Mouse (Mus musculus) limb, embryonic 13.5 days (tissue): ENCODE results near the gene Coro1c. TPM values are rescaled to one million over a fixed set of nuclear protein-coding genes. Genes with fewer than 3 reads are reported as not detected.

Source experiments
- ATAC-seq: fragments of 200-750 bp; cut with Nextera tagmentation; 2 replicates; pipeline ENCODE4 v1.8.0; 2017; ENCODE audit warnings: low read depth, moderate number of reproducible peaks, moderate TSS enrichment; ENCODE audit not compliant: low FRiP score
- H3K27ac ChIP-seq: fragments of 300-500 bp; sonication (generic); 2 replicates; pipeline ENCODE4 v1.5.1; 2015; ENCODE audit warnings: inconsistent platforms, mild to moderate bottlenecking, moderate library complexity
- H3K27me3 ChIP-seq: fragments of 300-500 bp; sonication (generic); 2 replicates; pipeline ENCODE4 v1.6.1; 2015; ENCODE audit warnings: mild to moderate bottlenecking, inconsistent platforms
- H3K36me3 ChIP-seq: fragments of 300-500 bp; sonication (generic); 2 replicates; pipeline ENCODE4 v1.6.1; 2015; ENCODE audit warnings: inconsistent platforms, mild to moderate bottlenecking, moderate library complexity
- H3K4me1 ChIP-seq: fragments of 300-500 bp; sonication (generic); 2 replicates; pipeline ENCODE4 v1.6.1; 2015; ENCODE audit warnings: inconsistent platforms
- H3K4me2 ChIP-seq: fragments of 300-500 bp; sonication (generic); replicated peaks from 2 replicates; pipeline ENCODE4 v1.6.1; 2015; ENCODE audit warnings: inconsistent platforms, mild to moderate bottlenecking, moderate library complexity
- H3K4me3 ChIP-seq: fragments of 300-500 bp; sonication (generic); 2 replicates; pipeline ENCODE4 v1.5.1; 2015; ENCODE audit warnings: moderate library complexity, mild to moderate bottlenecking, inconsistent platforms
- H3K9ac ChIP-seq: fragments of 300-500 bp; sonication (generic); 2 replicates; pipeline ENCODE4 v1.6.1; 2015; ENCODE audit warnings: mild to moderate bottlenecking, inconsistent platforms
- H3K9me3 ChIP-seq: fragments of 300-500 bp; sonication (generic); 2 replicates; pipeline ENCODE4 v1.6.1; 2016; ENCODE audit warnings: inconsistent platforms
- whole genome bisulfite sequencing: fragments of 180-500 bp; shearing (Covaris S2); methylation state at CpG from one replicate; pipeline ENCODE4 v1.1.7; 2015; 5-methylcytosine and 5-hydroxymethylcytosine counted together
- polyA plus RNA-seq: library from polyadenylated mRNA; unstranded; fragments of >200 nt; fragmentation: Nextera tagmentation; extraction: Ambion mirVana; gene quantifications from 2 replicates; pipeline ENCODE4 v1.2.1, GENCODE M21; 2015

Coro1c gene
- polyA plus RNA-seq: 83.1 and 90.2 TPM in 2 replicates

- Histone ChIP-seq H3K4me2 (peak within 1 kb of the TSS; percentile 87), H3K9me3 (no peaks in the 10 kb centered on the region)
These were observed at the start of gene Coro1c for GRCm38 (mm10) chr5:113908592-113909441. Gene Coro1c, minus strand, starts transcription at chr5:113908758.

DNA sequence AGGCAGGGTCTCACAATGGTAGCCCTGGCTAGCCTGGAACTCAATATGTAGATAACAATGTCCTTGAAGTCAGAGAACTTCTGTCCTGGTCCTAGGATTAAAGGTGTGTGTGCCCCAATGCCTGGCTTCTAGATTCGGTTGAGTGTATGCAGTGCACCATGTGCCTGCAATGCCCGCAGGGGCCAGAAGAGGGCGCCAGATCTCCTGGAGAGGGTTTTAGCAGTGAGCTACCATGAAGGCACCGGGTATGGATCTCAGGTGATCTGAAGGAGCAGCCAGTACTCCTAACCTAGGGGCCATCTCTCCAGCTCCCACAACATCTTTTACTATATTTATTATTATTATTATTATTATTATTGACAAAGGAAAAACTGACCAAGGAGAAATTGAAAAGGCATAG is 48.0 kb upstream of the Coro1c start:
- no peak overlapping the region for H3K4me3 ChIP-seq
- peaks cover 68% of the 10 kb centered on the region for H3K36me3 ChIP-seq
- H3K27me3 ChIP-seq: no peaks in the 10 kb centered on the region
- 7% methylated on average over 4 of the region's 4 CpGs for WGBS
- no peaks in the 10 kb centered on the region for H3K9me3 ChIP-seq
- ATAC-seq: peak; percentile 43
- no peak overlapping the region for H3K27ac ChIP-seq
- peaks cover 14% of the 10 kb centered on the region for H3K4me1 ChIP-seq
- no peak overlapping the region for H3K9ac ChIP-seq
- no peak overlapping the region for H3K4me2 ChIP-seq

More at GRCm38 (mm10) chr5:113908592-113909441, at the start of gene Coro1c:
- Histone ChIP-seq H3K4me1 (peaks cover 24% of the 10 kb centered on the region), H3K36me3 (no peaks in the 10 kb centered on the region), H3K27ac (peak within 1 kb of the TSS; percentile 91), H3K4me3 (peak within 1 kb of the TSS; percentile 97), H3K9ac (peak within 1 kb of the TSS; percentile 88), H3K27me3 (no peaks in the 10 kb centered on the region)
- ATAC-seq: peak; percentile 91
- WGBS: under 1% methylated on average over 59 of the region's 68 CpGs

DNA sequence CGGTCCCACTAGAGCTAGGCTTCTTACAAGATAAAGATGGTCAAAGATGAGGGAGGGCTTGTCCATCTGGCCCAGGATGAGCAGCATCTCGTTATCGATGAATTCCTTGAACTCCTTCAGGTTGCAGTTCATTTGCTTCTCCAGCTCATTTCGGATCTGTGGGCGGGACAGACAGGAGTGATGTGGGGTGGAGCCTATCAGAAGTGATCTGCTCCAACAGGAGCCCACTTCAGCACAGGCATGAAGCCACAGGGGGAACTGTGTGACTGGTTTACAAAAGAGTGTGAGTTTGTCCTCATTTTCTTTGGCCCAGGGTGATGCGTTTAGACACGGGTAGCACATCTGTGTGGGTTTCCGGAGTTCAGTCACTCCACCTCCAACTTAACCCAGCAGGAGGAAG is 47.1 kb upstream of the Coro1c start:
- no peak for ATAC-seq
- Histone ChIP-seq H3K27ac (no peak overlapping the region), H3K4me2 (no peak overlapping the region), H3K9me3 (no peaks in the 10 kb centered on the region), H3K36me3 (peaks cover 68% of the 10 kb centered on the region), H3K4me1 (peaks cover 14% of the 10 kb centered on the region), H3K4me3 (no peak overlapping the region), H3K27me3 (no peaks in the 10 kb centered on the region), H3K9ac (no peak overlapping the region)
- WGBS: 89% methylated on average over 8 of the region's 8 CpGs

GRCm38 (mm10) chr5:113955281-113955680 is 46.7 kb upstream of the Coro1c start:
- Histone ChIP-seq H3K36me3 (peaks cover 68% of the 10 kb centered on the region), H3K4me2 (no peak overlapping the region), H3K4me1 (peaks cover 14% of the 10 kb centered on the region), H3K9ac (no peak overlapping the region), H3K27me3 (no peaks in the 10 kb centered on the region), H3K27ac (no peak overlapping the region), H3K9me3 (no peaks in the 10 kb centered on the region), H3K4me3 (no peak overlapping the region)
- ATAC-seq: no peak
- WGBS: 87% methylated on average over 5 of the region's 5 CpGs

DNA sequence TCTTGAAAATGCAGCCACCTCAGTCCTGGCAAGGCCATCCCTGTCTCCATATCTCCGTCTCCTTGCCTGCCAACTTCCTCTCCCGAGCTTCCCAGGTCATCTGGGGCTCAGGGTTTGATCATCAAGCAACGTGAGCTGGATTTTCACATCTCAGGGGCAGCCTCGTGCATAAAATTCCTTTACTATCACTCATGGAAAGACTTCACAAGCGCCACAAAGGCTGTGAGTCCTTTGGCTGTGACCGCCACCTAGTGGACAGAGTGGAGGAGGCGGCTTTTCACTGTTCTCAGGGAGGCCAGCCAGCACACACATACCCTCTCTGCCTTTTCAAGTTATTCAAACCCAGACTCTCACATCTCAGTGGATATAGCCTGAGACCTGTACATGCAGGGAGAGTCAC is 45.9 kb upstream of the Coro1c start:
- 11% methylated on average over 7 of the region's 7 CpGs for WGBS
- no peak overlapping the region for H3K4me3 ChIP-seq
- peaks cover 77% of the 10 kb centered on the region for H3K36me3 ChIP-seq
- H3K9ac ChIP-seq: no peak overlapping the region
- H3K27ac ChIP-seq: peak overlapping the region; percentile 28; the same call in 1 of the 2 replicates
- no peaks in the 10 kb centered on the region for H3K27me3 ChIP-seq
- no peaks in the 10 kb centered on the region for H3K9me3 ChIP-seq
- peaks cover 10% of the 10 kb centered on the region for H3K4me1 ChIP-seq
- ATAC-seq: no peak; the same call in 1 of the 2 replicates
- H3K4me2 ChIP-seq: no peak overlapping the region

DNA sequence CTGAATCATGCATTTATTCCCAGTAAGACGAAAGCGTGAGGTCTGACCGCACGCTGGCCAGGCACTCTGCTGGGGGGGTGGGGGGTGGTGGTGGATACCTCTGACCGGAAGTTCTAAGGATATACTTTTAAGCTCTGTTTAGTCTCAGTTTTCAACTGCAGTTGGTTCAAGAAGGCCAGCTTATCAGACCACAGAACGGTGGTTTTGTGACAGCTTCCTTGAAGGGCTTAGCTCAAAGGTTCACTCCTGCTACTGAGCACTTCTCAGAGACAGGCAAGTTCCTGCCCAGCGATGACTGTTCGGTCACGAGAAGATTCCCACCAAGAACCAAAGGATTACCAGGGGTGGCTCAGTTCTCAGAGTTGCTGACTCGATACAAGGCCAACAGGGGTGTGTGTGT is 44.0 kb upstream of the Coro1c start:
- Histone ChIP-seq H3K9ac (no peak overlapping the region), H3K9me3 (no peaks in the 10 kb centered on the region; the same call in 1 of the 2 replicates), H3K27me3 (no peaks in the 10 kb centered on the region), H3K4me1 (peaks cover 3% of the 10 kb centered on the region; the same call in 1 of the 2 replicates), H3K4me3 (no peak overlapping the region), H3K27ac (no peak overlapping the region), H3K36me3 (peaks cover 84% of the 10 kb centered on the region), H3K4me2 (no peak overlapping the region)
- WGBS: 85% methylated on average over 10 of the region's 10 CpGs
- ATAC-seq: no peak

DNA sequence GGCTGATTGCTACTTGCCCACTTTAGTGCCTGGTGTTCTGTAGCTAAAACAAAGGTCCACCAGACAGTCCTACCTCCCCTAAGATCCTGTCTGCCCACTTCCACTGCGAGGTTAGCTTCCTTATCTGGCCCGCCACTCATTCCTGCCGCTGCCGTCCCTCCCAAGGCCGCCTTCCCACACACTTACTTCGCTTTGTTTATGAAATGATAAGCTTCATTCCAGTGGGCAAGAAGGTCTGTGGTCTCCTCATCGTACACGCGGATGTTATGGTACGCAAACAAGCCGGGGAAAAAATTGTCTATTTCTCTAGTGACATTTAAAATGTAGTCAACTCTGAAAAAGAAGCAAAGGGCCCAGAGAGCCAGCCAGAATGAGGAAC is 43.1 kb upstream of the Coro1c start:
- Histone ChIP-seq H3K4me1 (peaks cover 3% of the 10 kb centered on the region; the same call in 1 of the 2 replicates), H3K9me3 (no peaks in the 10 kb centered on the region; the same call in 1 of the 2 replicates), H3K27ac (no peak overlapping the region), H3K4me3 (no peak overlapping the region), H3K27me3 (no peaks in the 10 kb centered on the region), H3K9ac (no peak overlapping the region), H3K4me2 (no peak overlapping the region), H3K36me3 (peaks cover 85% of the 10 kb centered on the region)
- ATAC-seq: no peak
- 91% methylated on average over 11 of the region's 11 CpGs for WGBS

DNA sequence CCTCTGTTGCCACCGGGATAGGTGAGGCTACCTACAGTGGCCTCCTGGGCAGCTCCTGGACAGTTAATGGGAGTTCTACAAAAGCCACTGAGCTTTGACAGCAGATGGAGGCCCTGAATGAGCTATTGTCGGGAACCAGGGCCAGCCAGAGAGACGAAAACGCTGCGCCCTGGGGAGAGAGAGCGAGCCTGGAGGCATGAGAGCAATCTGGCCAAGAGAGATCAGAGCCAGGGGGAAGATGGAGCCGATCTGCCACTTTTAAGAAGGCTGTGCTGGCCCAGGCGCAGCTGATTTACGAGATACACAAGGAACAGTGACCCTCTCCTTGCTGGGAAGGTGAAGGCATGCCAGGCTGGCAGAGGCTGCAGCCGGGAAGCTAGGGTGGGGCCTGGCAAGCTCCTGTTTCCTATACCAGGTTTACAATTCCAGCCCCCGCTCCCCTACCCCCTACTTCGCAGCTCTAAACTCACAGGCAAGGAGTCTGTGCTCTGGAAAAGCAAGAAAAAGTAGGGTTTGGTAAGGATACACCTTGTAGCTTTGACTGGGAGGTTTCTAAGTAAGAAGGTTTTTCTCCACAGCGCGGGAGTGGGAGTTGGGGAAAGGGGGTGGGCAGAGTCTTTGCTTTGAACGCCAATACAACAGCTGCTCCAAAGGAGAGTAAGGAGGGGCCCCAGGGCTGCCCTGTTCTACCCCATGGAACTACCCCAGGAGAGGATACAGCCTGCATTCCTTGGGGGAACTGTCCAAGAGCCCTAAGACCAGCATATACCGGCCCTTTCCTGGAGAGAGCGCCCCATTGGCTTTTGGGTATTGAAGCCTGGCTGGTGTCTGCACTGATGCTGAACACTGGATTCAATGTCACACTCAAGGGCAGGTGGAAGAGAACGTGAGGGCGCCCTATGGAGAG is 42.5 kb upstream of the Coro1c start:
- peaks cover 3% of the 10 kb centered on the region; the same call in 1 of the 2 replicates for H3K4me1 ChIP-seq
- peaks cover 91% of the 10 kb centered on the region for H3K36me3 ChIP-seq
- ATAC-seq: no peak
- 80% methylated on average over 19 of the region's 19 CpGs for WGBS
- no peak overlapping the region; the same call in 1 of the 2 replicates for H3K9ac ChIP-seq
- H3K4me3 ChIP-seq: no peak overlapping the region
- no peak overlapping the region for H3K4me2 ChIP-seq
- H3K27ac ChIP-seq: peak overlapping the region; percentile 29; the same call in 1 of the 2 replicates
- no peaks in the 10 kb centered on the region for H3K27me3 ChIP-seq
- H3K9me3 ChIP-seq: no peaks in the 10 kb centered on the region; the same call in 1 of the 2 replicates

GRCm38 (mm10) chr5:113950133-113950532 is 41.6 kb upstream of the Coro1c start:
- Histone ChIP-seq H3K4me1 (peaks cover 3% of the 10 kb centered on the region; the same call in 1 of the 2 replicates), H3K27ac (no peak overlapping the region), H3K27me3 (no peaks in the 10 kb centered on the region), H3K36me3 (peaks cover 92% of the 10 kb centered on the region), H3K9ac (no peak overlapping the region), H3K4me2 (no peak overlapping the region), H3K9me3 (no peaks in the 10 kb centered on the region; the same call in 1 of the 2 replicates), H3K4me3 (no peak overlapping the region)
- no peak for ATAC-seq
- 87% methylated on average over 17 of the region's 17 CpGs for WGBS

- Histone ChIP-seq H3K27ac (no peak overlapping the region), H3K27me3 (no peaks in the 10 kb centered on the region), H3K9me3 (no peaks in the 10 kb centered on the region; the same call in 1 of the 2 replicates), H3K4me3 (no peak overlapping the region), H3K4me2 (no peak overlapping the region), H3K9ac (no peak overlapping the region), H3K36me3 (peaks cover 98% of the 10 kb centered on the region), H3K4me1 (no peaks in the 10 kb centered on the region)
- WGBS: 71% methylated on average over 2 of the region's 2 CpGs
- ATAC-seq: no peak
These were observed 38.7 kb upstream of the Coro1c start for GRCm38 (mm10) chr5:113947280-113947679.

DNA sequence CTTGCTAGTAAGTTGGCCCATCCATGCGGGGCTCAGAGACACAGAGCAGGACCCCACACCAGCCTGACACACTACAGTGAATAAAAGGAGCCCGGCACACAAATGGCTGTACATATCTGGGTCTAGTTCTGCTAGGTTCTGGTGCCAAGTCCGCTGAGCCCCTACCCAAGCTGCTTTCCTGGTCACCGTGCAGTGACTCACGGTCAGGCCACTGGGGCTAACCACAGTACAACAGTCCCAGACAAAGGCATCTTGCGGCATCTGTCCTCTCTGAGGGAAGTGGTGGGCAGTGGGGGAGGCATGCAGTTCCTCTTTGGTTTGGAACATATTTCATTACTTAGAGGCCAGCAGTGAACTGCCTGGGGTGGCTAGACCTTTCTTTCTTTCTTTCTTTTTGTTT is 36.6 kb upstream of the Coro1c start:
- Histone ChIP-seq H3K9me3 (no peaks in the 10 kb centered on the region; the same call in 1 of the 2 replicates), H3K27me3 (no peaks in the 10 kb centered on the region), H3K4me1 (no peaks in the 10 kb centered on the region), H3K27ac (no peak overlapping the region), H3K36me3 (peaks cover 98% of the 10 kb centered on the region), H3K4me2 (no peak overlapping the region), H3K9ac (no peak overlapping the region), H3K4me3 (no peak overlapping the region)
- ATAC-seq: no peak
- WGBS: 96% methylated on average over 6 of the region's 6 CpGs

- H3K4me1 ChIP-seq: no peaks in the 10 kb centered on the region
- H3K4me3 ChIP-seq: no peak overlapping the region
- WGBS: 81% methylated on average over 12 of the region's 12 CpGs
- peaks cover 90% of the 10 kb centered on the region for H3K36me3 ChIP-seq
- H3K27me3 ChIP-seq: no peaks in the 10 kb centered on the region
- no peak overlapping the region for H3K4me2 ChIP-seq
- no peak for ATAC-seq
- H3K9me3 ChIP-seq: no peaks in the 10 kb centered on the region; the same call in 1 of the 2 replicates
- no peak overlapping the region for H3K9ac ChIP-seq
- no peak overlapping the region for H3K27ac ChIP-seq
These were observed 34.8 kb upstream of the Coro1c start for GRCm38 (mm10) chr5:113943328-113943727.
